Mouse (Mus musculus) 416B (cell line): Measurements from ENCODE around the gene Ndufab1.

Source experiments
- DNase-seq: peaks from one replicate; pipeline ENCODE4 v3.0.0; 2011; ENCODE audit warnings: low read depth

The Ndufab1 gene

GRCm38 (mm10) chr7:122101747-122102244 is at the start of gene Ndufab1:
Gene Ndufab1, minus strand, starts transcription at chr7:122101886.
- DNase-seq = peak; percentile 89

- DNase-seq = no peak
Measured at GRCm38 (mm10) chr7:122140991-122141390, 39.3 kb upstream of the Ndufab1 start.

- no peak for DNase-seq
Measured at GRCm38 (mm10) chr7:122138190-122138589, 36.5 kb upstream of the Ndufab1 start.

- peak; percentile 12 for DNase-seq
Measured at GRCm38 (mm10) chr7:122137071-122137470, 35.4 kb upstream of the Ndufab1 start.

GRCm38 (mm10) chr7:122135070-122135469 is 33.4 kb upstream of the Ndufab1 start:
- DNase-seq = peak; percentile 59

- DNase-seq = no peak
Measured at GRCm38 (mm10) chr7:122133338-122133625, 31.6 kb upstream of the Ndufab1 start.

GRCm38 (mm10) chr7:122132497-122133337 is 31.0 kb upstream of the Ndufab1 start, which contains the start of the genes Palb2 and Dctn5:
Gene Palb2, minus strand, starts transcription at chr7:122132985.
Gene Dctn5, plus strand, starts transcription at chr7:122133041.
- DNase-seq = peak; percentile 98

- DNase-seq = peak; percentile 11
Measured at GRCm38 (mm10) chr7:122131834-122132233, 30.1 kb upstream of the Ndufab1 start.

- no peak for DNase-seq
Measured at GRCm38 (mm10) chr7:122126946-122127345, 25.3 kb upstream of the Ndufab1 start.

DNA sequence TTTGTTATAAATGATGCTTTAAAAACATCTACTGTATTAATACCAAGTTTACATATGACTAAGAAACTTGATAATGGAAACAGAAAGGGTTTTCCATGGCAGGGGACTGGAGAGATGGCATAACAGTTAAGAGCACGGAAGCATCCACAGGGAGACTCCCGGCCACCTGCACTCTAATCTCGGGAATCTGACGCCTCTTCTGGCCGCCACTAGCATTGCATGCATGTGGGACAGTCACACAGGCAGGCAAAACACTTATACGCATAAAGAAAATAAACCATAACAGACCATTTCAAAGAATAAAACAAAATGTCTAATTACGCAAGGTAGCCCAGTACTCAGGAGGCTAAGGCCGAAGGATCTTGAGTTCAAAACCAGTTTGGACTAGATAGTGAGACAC is 23.9 kb upstream of the Ndufab1 start:
- DNase-seq = no peak

DNA sequence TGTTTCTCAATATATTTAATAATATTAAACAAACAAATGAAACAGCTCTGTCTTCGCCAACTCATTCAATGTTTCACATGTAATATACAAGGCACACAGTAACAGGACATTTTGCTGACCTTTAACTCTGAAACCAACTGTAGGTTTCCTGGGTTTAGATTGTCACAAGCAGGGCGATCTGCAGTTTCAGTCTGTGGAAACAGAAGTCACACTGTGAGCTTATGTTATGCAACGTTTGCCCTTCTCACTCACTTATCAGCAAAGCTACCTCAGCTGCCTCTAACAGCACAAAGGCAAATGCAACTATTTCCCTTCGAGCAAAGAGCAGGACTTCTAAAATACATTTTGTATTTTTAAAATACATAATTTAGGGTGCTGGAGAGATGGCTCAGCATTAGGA is 21.8 kb upstream of the Ndufab1 start:
- DNase-seq = no peak

DNA sequence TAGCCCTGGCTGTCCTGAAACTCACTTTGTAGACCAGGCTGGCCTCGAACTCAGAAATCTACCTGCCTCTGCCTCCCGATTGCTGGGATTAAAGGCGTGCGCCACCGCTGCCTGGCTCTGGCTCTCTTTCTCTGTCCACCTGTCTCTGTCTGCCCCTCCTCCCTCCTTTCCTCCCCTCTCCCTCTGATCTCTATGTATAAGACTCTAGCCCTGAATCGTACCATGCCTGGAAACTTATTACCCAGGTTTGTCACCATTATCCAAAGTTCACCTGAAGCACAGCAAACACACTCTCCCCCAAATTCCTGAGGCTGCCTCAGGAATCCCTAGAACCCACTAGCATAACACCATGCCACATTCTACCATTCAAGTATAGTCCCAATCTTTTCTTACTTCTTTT is 6.5 kb upstream of the Ndufab1 start:
- DNase-seq = no peak

- DNase-seq = peak; percentile 49
Measured at GRCm38 (mm10) chr7:122101014-122101746, 506 bp downstream of the Ndufab1 start.

DNA sequence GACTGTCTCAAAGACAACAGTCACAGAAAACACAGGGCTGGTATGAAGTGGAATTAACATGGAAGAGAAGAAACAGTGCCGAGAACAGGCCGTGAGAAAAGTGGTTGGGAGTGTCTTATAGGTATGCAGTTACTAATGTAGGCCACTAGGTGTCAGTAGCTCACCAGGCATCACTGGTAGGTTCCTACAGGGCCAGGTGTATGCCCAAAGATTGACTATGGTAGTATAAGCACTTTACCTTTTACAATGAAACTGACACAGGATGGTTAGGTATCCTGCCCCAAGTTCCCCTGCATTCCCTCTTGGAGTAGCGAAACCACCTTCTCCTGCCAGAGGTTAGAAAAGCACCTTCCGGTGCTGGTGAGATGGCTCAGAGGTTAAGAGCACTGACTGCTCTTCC is 2.5 kb downstream of the Ndufab1 start:
- DNase-seq = peak; percentile 79

GRCm38 (mm10) chr7:122098009-122098408 is 3.7 kb downstream of the Ndufab1 start:
- DNase-seq = no peak

DNA sequence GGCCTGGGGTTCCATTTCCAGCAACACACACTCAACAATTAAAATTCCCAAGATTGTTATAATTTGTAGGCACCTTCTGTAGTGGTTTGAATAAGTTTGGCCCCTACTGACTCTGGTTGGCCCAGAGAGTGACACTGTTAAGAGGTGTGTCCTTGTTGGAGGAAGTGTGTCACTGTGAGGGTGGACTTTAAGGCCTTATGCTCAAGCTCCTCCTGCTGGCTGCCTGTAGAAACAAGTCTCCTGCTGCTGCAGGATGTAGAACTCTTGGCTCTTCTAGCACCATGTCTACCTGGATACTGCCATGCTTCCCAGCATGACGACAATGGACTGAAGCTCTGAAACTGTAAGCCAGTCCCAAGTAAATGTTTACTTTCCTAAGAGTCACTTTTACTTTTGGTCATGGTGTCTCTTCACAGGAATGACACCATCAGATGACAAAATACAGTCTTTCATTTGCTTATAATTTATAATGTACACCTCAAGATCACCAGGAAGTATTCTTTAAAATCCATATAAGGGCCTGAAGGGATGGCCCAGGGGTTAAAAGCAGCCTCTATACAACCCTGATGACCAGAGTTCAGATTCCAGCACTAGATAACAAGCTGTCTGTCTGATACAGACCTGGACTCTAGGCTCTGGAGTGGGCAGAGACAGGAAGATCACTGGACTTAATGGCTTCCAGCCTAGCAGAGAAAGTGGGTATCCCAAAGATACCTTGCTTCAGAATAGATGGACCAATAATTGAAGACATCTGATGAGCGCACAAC is 6.9 kb downstream of the Ndufab1 start:
- DNase-seq = peak; percentile 80

GRCm38 (mm10) chr7:122087195-122087982 is 14.3 kb downstream of the Ndufab1 start:
- no peak for DNase-seq

GRCm38 (mm10) chr7:122081071-122081470 is 20.6 kb downstream of the Ndufab1 start:
- DNase-seq = peak; percentile 42

- DNase-seq = no peak
Measured at GRCm38 (mm10) chr7:122079798-122080554, 21.7 kb downstream of the Ndufab1 start.

DNA sequence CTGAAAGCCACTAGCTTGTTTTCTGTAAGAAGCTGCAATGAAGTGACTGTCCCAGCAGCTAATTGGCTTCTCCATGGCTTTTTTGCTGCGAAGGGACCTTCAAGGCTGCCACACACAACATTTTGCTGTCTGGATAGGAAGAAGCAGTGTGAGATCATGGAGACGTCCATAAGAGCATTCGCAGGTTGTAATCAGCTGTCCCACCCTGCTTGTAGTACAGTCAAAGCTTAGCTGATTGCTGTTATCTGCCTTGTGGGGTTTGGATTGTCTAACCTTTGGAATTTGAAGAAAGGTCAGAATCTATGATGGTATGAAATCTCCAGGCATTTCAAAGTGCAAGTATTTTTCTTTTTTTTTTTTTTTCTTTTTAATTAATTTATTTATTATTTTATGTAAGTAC is 27.3 kb downstream of the Ndufab1 start:
- DNase-seq = no peak
